Mouse (Mus musculus) lung, postnatal 0 days (tissue): ENCODE results near the gene Gpr179. TPM values are rescaled to one million over a fixed set of nuclear protein-coding genes. Genes with fewer than 3 reads are reported as not detected.
"Not testable (repeated sequence)": the region's sequence is repeated elsewhere in the genome, so short reads cannot be mapped to it uniquely, and the experiment has no call there.

Source experiments
- ATAC-seq: fragments of 200-750 bp; cut with Nextera tagmentation; 2 replicates; pipeline ENCODE4 v1.8.0; 2017; ENCODE audit warnings: moderate library complexity
- DNase-seq: peaks from one replicate; pipeline ENCODE4 v3.0.0-alpha.2; 2016; ENCODE audit warnings: low spot score
- H3K27ac ChIP-seq: fragments of 300-500 bp; sonication (generic); 2 replicates; pipeline ENCODE4 v1.5.1; 2014; ENCODE audit warnings: antibody characterized with exemption, mild to moderate bottlenecking, low read length, mixed read lengths
- H3K27me3 ChIP-seq: fragments of 300-500 bp; sonication (generic); replicated peaks from 2 replicates; pipeline ENCODE4 v1.6.1; 2014; ENCODE audit warnings: low read length, mixed read lengths; ENCODE audit not compliant: insufficient read depth
- H3K36me3 ChIP-seq: fragments of 300-500 bp; sonication (generic); 2 replicates; pipeline ENCODE4 v1.6.1; 2014; ENCODE audit warnings: low read length, mixed read lengths; ENCODE audit not compliant: insufficient read depth
- H3K4me1 ChIP-seq: fragments of 300-500 bp; sonication (generic); 2 replicates; pipeline ENCODE4 v1.6.1; 2014; ENCODE audit warnings: antibody characterized with exemption, low read depth, low read length, mixed read lengths; ENCODE audit not compliant: insufficient read depth
- H3K4me2 ChIP-seq: fragments of 300-500 bp; sonication (generic); replicated peaks from 2 replicates; pipeline ENCODE4 v1.6.1; 2014; ENCODE audit warnings: low read depth, mild to moderate bottlenecking, low read length, moderate library complexity, mixed read lengths
- H3K4me3 ChIP-seq: fragments of 300-500 bp; sonication (generic); 2 replicates; pipeline ENCODE4 v1.5.1; 2014; ENCODE audit warnings: low read depth, low read length
- H3K9ac ChIP-seq: fragments of 300-500 bp; sonication (generic); replicated peaks from 2 replicates; pipeline ENCODE4 v1.6.1; 2014; ENCODE audit warnings: low read depth, mild to moderate bottlenecking
- H3K9me3 ChIP-seq: fragments of 300-500 bp; sonication (generic); 2 replicates; pipeline ENCODE4 v1.6.1; 2016; ENCODE audit warnings: low read length, mixed read lengths
- CTCF ChIP-seq: IDR thresholded peaks from 2 replicates; pipeline ENCODE4 v1.5.1; 2016; ENCODE audit warnings: antibody characterized with exemption, mild to moderate bottlenecking
- EP300 ChIP-seq: IDR thresholded peaks from 2 replicates; pipeline ENCODE4 v1.6.1; 2016; ENCODE audit warnings: antibody characterized with exemption, mild to moderate bottlenecking, control low read depth
- WGBS: fragments of 180-500 bp; shearing (Covaris S2); extraction: QIAGEN DNeasy Blood & Tissue Kit; methylation state at CpG from one replicate; pipeline ENCODE4 v1.1.7; 2014; 5-methylcytosine and 5-hydroxymethylcytosine counted together
- polyA plus RNA-seq: library from polyadenylated mRNA; unstranded; fragments of >200 nt; fragmentation: Nextera tagmentation; extraction: Ambion mirVana; gene quantifications from 2 replicates; pipeline ENCODE4 v1.2.1, GENCODE M21; 2015

Gene Gpr179
- polyA plus RNA-seq, 1 experiment from 2014 or later, result 0.23 TPM

DNA sequence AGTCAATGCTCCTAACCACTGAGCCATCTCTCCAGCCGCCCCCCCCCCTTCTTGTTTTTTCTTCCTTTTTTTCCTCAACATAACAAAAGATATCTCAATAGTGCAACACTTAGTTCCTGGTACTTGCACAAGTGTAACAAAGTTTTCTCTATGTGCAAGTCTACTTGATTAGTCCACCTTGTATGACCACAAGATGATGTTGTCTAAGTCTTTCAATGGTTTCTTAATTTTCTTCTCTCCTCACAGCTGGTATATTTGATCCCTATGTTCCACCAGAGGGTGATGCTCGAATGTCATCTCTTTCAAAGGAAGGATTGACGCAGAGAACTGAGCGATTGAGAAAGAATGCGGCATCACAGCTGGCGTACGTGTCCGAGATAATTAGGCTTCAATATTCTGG, 30.7 kb downstream of the Gpr179 start:
- Histone ChIP-seq H3K4me2 (no peak overlapping the region), H3K4me1 (peaks cover 3% of the 10 kb centered on the region; the same call in 1 of the 2 replicates), H3K36me3 (no peaks in the 10 kb centered on the region), H3K4me3 (no peak overlapping the region), H3K9ac (no peak overlapping the region), H3K9me3 (no peaks in the 10 kb centered on the region), H3K27ac (no peak overlapping the region), H3K27me3 (no peaks in the 10 kb centered on the region)
- WGBS, result 92% methylated on average over 8 of the region's 8 CpGs
- no peak for ATAC-seq
- DNase-seq, result no peak
- TF ChIP-seq CTCF (no peak), EP300 (no peak)

GRCm38 (mm10) chr11:97315504-97316503, 36.1 kb downstream of the Gpr179 start, which contains the start of gene Mrpl45:
Gene Mrpl45 (plus strand): TSS chr11:97315716.
- TF ChIP-seq EP300, result peak; percentile 43
- no peak for TF ChIP-seq CTCF
- Histone ChIP-seq H3K27ac (peak within 1 kb of the TSS; percentile 76), H3K27me3 (no peaks in the 10 kb centered on the region), H3K4me1 (peaks cover 6% of the 10 kb centered on the region; the same call in 1 of the 2 replicates), H3K4me3 (peak within 1 kb of the TSS; percentile 45), H3K9me3 (no peaks in the 10 kb centered on the region), H3K4me2 (peak within 1 kb of the TSS; percentile 50), H3K9ac (peak within 1 kb of the TSS; percentile 38), H3K36me3 (no peaks in the 10 kb centered on the region)
- peak; percentile 98 for DNase-seq
- ATAC-seq, result peak; percentile 95
- WGBS, result under 1% methylated on average over 49 of the region's 50 CpGs

DNA sequence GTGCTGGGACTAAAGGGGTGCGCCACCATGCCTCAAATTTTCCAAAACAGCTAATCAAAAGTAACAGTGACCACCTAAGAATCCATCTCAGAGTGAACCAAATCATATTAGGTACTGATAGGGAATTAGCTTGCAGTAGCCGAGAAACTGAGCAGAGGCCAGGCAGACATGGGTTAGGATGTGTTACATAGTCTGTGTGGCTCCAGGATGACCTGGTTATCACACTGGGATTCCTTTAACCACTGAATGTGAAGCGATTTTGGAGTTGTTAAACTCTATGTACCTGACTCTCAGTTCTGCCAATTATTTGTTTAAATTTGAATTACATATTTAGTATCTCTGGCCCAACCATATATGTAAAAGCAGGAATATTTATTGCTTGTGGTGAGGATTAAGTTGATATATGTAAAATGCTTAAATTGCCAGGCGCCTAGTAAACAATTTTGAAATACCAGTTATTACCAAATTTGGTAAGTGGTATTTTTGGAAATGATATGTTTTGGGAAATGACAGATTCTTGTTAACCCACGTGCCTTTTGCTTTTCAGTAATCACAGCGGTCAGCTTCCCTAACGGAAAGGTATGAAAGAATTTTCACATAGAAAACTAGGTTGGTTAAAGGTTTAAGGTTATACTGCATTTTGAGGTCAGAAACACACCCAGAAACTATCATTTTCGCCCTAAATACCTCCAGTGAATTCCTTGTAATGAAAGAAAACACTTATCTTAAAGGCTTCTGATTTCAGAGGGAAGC, 37.0 kb downstream of the Gpr179 start:
- no peaks in the 10 kb centered on the region for H3K36me3 ChIP-seq
- peak overlapping the region; percentile 76 for H3K27ac ChIP-seq
- TF ChIP-seq CTCF, result no peak
- peak; percentile 19; the same call in 1 of the 2 replicates for TF ChIP-seq EP300
- H3K27me3 ChIP-seq, result no peaks in the 10 kb centered on the region
- WGBS, result 35% methylated on average over 8 of the region's 8 CpGs
- ATAC-seq, result peak; percentile 5
- H3K4me1 ChIP-seq, result peaks cover 9% of the 10 kb centered on the region; the same call in 1 of the 2 replicates
- H3K4me2 ChIP-seq, result peak overlapping the region; percentile 50
- no peaks in the 10 kb centered on the region for H3K9me3 ChIP-seq
- H3K9ac ChIP-seq, result no peak overlapping the region
- peak overlapping the region; percentile 45 for H3K4me3 ChIP-seq
- DNase-seq, result no peak

GRCm38 (mm10) chr11:97314110-97314509, 37.8 kb downstream of the Gpr179 start:
- no peaks in the 10 kb centered on the region for H3K9me3 ChIP-seq
- whole genome bisulfite sequencing, result 91% methylated on average over 3 of the region's 3 CpGs

GRCm38 (mm10) chr11:97312871-97313270, 39.0 kb downstream of the Gpr179 start:
- not testable (repeated sequence) for ATAC-seq

More at GRCm38 (mm10) chr11:97314110-97314509, 37.8 kb downstream of the Gpr179 start:
- H3K4me1 ChIP-seq, result peaks cover 9% of the 10 kb centered on the region; the same call in 1 of the 2 replicates
- DNase-seq (no peak), ATAC-seq (no peak)
- H3K36me3 ChIP-seq, result no peaks in the 10 kb centered on the region
- TF ChIP-seq CTCF (peak; percentile 54), EP300 (no peak)
- H3K27me3 ChIP-seq, result no peaks in the 10 kb centered on the region
- H3K4me3 ChIP-seq, result no peak overlapping the region
- H3K9ac ChIP-seq, result no peak overlapping the region
- H3K27ac ChIP-seq, result no peak overlapping the region
- no peak overlapping the region for H3K4me2 ChIP-seq

More at GRCm38 (mm10) chr11:97312871-97313270, 39.0 kb downstream of the Gpr179 start:
- H3K27ac ChIP-seq, H3K4me2 ChIP-seq, H3K36me3 ChIP-seq, DNase-seq, H3K4me3 ChIP-seq, H3K4me1 ChIP-seq, H3K9ac ChIP-seq, H3K27me3 ChIP-seq, H3K9me3 ChIP-seq: not testable (repeated sequence)
- WGBS, result 66% methylated on average over 1 of the region's 1 CpGs
